Mouse (Mus musculus) adrenal gland (tissue): ENCODE measurements around the gene Srl.

Source experiments
- intact Hi-C: fragments of 180-260 bp; cut with DNase I; formaldehyde crosslinking; loops from one replicate; pipeline ENCODE4 v1.15.1; 2025

Gene Srl

GRCm38 (mm10) chr16:4474882-4475803 is 66.5 kb downstream of the Srl start:
- intact Hi-C loops, result loop anchor here (5.0 kb wide), 1 partner anchor 158 kb away; no protein-coding TSS in a partner anchor

- intact Hi-C loops, result loop anchor here (5.0 kb wide), 1 partner anchor 157 kb away; no protein-coding TSS in a partner anchor
Observed at GRCm38 (mm10) chr16:4474040-4474881, 67.4 kb downstream of the Srl start.

GRCm38 (mm10) chr16:4473231-4473630 is 68.4 kb downstream of the Srl start:
- intact Hi-C loops, result loop anchor here (5.0 kb wide), 1 partner anchor 156 kb away; no protein-coding TSS in a partner anchor

- intact Hi-C loops, result loop anchor here (5.0 kb wide), 1 partner anchor 155 kb away; no protein-coding TSS in a partner anchor
Observed at GRCm38 (mm10) chr16:4472687-4473086, 68.9 kb downstream of the Srl start.

GRCm38 (mm10) chr16:4469599-4470352 is 71.8 kb downstream of the Srl start:
- intact Hi-C loops, result loop anchor here (5.0 kb wide), 1 partner anchor 152 kb away; no protein-coding TSS in a partner anchor

- intact Hi-C loops, result loop anchor here (5.0 kb wide), 1 partner anchor 37 kb away; no protein-coding TSS in a partner anchor
Observed at GRCm38 (mm10) chr16:4464529-4465089, 77.0 kb downstream of the Srl start.

- intact Hi-C loops, result no loop called here
Observed at GRCm38 (mm10) chr16:4457927-4458326, 83.7 kb downstream of the Srl start.

GRCm38 (mm10) chr16:4456391-4456790 is 85.2 kb downstream of the Srl start:
- intact Hi-C loops, result no loop called here

GRCm38 (mm10) chr16:4455693-4456092 is 85.9 kb downstream of the Srl start:
- intact Hi-C loops, result no loop called here

GRCm38 (mm10) chr16:4454563-4454962 is 87.1 kb downstream of the Srl start:
- intact Hi-C loops, result no loop called here

- intact Hi-C loops, result no loop called here
Observed at GRCm38 (mm10) chr16:4449418-4449817, 92.2 kb downstream of the Srl start.

- intact Hi-C loops, result no loop called here
Observed at GRCm38 (mm10) chr16:4448235-4448634, 93.4 kb downstream of the Srl start.

GRCm38 (mm10) chr16:4446395-4446794 is 95.2 kb downstream of the Srl start:
- intact Hi-C loops, result no loop called here

GRCm38 (mm10) chr16:4444378-4444777 is 97.2 kb downstream of the Srl start:
- intact Hi-C loops, result no loop called here

GRCm38 (mm10) chr16:4439302-4440066 is 102.1 kb downstream of the Srl start:
- intact Hi-C loops, result no loop called here

- intact Hi-C loops, result no loop called here
Observed at GRCm38 (mm10) chr16:4436738-4437137, 104.9 kb downstream of the Srl start.

GRCm38 (mm10) chr16:4435371-4435770 is 106.2 kb downstream of the Srl start:
- intact Hi-C loops, result no loop called here

GRCm38 (mm10) chr16:4431841-4432240 is 109.8 kb downstream of the Srl start:
- intact Hi-C loops, result no loop called here

GRCm38 (mm10) chr16:4431013-4431412 is 110.6 kb downstream of the Srl start:
- intact Hi-C loops, result no loop called here

- intact Hi-C loops, result no loop called here
Observed at GRCm38 (mm10) chr16:4430232-4430631, 111.4 kb downstream of the Srl start.
